Mouse (Mus musculus) ovary, postnatal 10 days (tissue): ENCODE results near the gene Olfr803.

Experiments used
- DNase-seq: peaks from one replicate; pipeline ENCODE4 v3.0.0; 2022; ENCODE audit warnings: low spot score

Olfr803 gene

DNA sequence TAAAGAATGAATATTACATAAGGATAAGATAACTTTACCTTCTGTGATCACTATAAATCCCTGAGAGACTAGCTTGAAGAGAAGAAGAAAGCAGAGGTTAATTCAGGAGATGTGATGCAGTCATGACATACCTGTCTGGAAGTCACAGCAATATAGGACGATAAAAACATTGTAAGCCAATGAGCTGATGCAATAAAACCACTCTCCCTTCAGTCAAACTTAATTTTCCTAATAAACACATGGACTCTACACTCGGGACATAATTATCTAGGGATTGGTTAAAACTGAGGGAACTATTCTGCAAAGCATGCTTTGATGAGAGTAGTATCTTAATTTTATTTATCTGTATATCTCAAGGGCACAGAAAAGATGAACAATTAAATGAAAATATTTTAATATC lies at the start of gene Olfr803:
Olfr803 (minus strand) TSS at position 101 of the 400 bp plus-strand sequence.
- DNase-seq = no peak

DNA sequence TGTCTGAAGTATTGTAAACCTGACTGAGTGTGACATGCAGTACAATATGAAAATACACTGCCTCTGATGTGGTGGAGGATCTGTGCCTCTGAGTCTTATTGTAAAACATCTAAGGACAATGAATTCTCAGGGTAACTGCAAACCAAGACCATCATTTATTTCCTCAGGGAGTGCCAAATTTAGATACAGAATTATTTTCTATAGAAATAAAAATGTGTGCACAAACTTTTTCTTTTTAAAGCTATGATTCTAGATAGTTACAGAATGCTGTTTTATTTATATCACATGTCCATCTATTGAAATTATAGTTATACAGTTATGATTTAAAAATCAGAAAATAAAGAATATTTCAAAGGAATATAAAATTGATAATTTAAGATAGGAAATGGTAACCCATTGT lies 47.7 kb upstream of the Olfr803 start, which contains the start of gene Olfr806:
Olfr806 (minus strand) TSS at position 101 of the 400 bp plus-strand sequence.
- no peak for DNase-seq

DNA sequence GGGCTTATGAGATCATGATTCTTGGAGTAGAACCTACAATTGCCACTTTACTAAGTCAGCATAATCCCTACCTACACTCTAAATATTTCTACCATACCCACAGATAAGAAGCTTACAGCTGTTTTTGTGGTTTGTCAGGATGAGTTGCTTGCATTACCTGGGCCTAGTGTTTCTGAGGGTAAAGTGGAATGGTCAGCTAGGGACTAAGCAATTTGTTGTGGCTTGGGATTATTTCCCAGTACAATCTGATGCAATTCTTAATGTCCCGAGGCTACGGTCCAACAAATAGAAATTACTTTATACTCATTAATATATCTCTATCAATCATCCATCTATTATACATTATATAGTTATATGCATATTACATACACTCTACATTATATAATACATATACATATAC lies 35.2 kb upstream of the Olfr803 start, which contains the start of gene Olfr805:
Olfr805 (minus strand) TSS at position 101 of the 400 bp plus-strand sequence.
- DNase-seq = no peak

- no peak for DNase-seq
These were observed 8.8 kb upstream of the Olfr803 start, which contains the start of gene Olfr804 for GRCm38 (mm10) chr10:129702910-129703309. Gene Olfr804, plus strand, starts transcription at chr10:129703210.

DNA sequence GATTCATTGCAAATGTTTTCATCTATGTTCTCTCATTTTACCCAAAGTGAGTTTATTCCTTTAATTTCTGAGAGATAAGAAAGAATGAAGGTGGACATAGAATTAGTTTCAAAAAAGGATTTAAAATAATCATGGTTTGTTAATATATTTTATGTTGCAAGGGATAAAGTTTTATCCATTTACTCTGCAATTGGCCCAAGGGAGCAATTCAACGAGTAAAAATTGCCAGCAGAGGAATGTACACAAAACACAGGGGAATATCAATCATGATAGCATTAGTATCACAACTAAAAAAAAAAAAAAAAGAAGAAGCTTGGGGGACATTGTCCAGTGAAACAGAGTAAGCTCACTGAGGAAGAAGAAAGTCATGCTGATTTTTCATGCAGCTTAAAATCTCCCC lies 6.0 kb downstream of the Olfr803 start, which contains the start of gene Olfr802:
Olfr802 (minus strand) TSS at position 101 of the 400 bp plus-strand sequence.
- no peak for DNase-seq

GRCm38 (mm10) chr10:129673765-129674164 lies 20.3 kb downstream of the Olfr803 start, which contains the start of gene Olfr801:
Gene Olfr801, minus strand, starts transcription at chr10:129673865.
- no peak for DNase-seq

GRCm38 (mm10) chr10:129657394-129657793 lies 36.7 kb downstream of the Olfr803 start, which contains the start of gene Olfr800:
Gene Olfr800, plus strand, starts transcription at chr10:129657694.
- DNase-seq = no peak

- DNase-seq = no peak
These were observed 42.3 kb downstream of the Olfr803 start for GRCm38 (mm10) chr10:129651763-129652162.
